Mouse (Mus musculus): ENCODE measurements around the gene Vmn1r85.

Gene Vmn1r85

GRCm38 (mm10) chr7:13037901-13038555, 56.9 kb downstream of the Vmn1r85 start, which contains the start of gene Ube2m:
TSS of gene Ube2m (minus strand) at chr7:13038275.
- peak; percentile 98 for DNase-seq (ENCODE audit: low spot score)

- DNase-seq (ENCODE audit: low spot score), result no peak
Measured at GRCm38 (mm10) chr7:13037366-13037765, 57.6 kb downstream of the Vmn1r85 start.

GRCm38 (mm10) chr7:13036806-13037205, 58.2 kb downstream of the Vmn1r85 start:
- DNase-seq (ENCODE audit: low spot score), result no peak

- no peak for DNase-seq (ENCODE audit: low spot score)
Measured at GRCm38 (mm10) chr7:13035211-13035855, 59.6 kb downstream of the Vmn1r85 start.

GRCm38 (mm10) chr7:13034148-13034977, 60.6 kb downstream of the Vmn1r85 start, which contains the start of gene Chmp2a:
TSS of gene Chmp2a (minus strand) at chr7:13034807.
- peak; percentile 94 for DNase-seq (ENCODE audit: low spot score)

GRCm38 (mm10) chr7:13033451-13034147, 61.4 kb downstream of the Vmn1r85 start:
- no peak for DNase-seq (ENCODE audit: low spot score)
